Mouse (Mus musculus): ENCODE results near the gene Svs5.

Gene Svs5

GRCm38 (mm10) chr2:164377478-164378426 is 45.2 kb downstream of the Svs5 start:
- no peak for DNase-seq (ENCODE audit: low read depth, low spot score)

- DNase-seq (ENCODE audit: low read depth, low spot score): no peak
Measured at GRCm38 (mm10) chr2:164381726-164382125, 49.2 kb downstream of the Svs5 start.

GRCm38 (mm10) chr2:164382971-164383370 is 50.4 kb downstream of the Svs5 start:
- DNase-seq (ENCODE audit: low read depth, low spot score): no peak

Measured in embryo, embryonic 11.5 days (tissue).